Mouse (Mus musculus) embryonic facial prominence, embryonic 10.5 days (tissue): ENCODE measurements at regions not wholly inside any gene's neighbourhood (a gene's known extent, or its start where the extent isn't known, plus 50 kb on each side); places are given as distances from the start of the nearest gene placed in this dataset. TPM values are rescaled to one million over a fixed set of nuclear protein-coding genes. Genes with fewer than 3 reads are reported as not detected.
A peak's percentile ranks its signal among the peaks of the same experiment; 100 is the strongest.

Source experiments
- DNase-seq: peaks from one replicate; pipeline ENCODE4 v3.0.0-alpha.2; 2017; ENCODE audit warnings: low spot score
- H3K27ac ChIP-seq: fragments of 300-500 bp; sonication (generic); replicated peaks from 2 replicates; pipeline ENCODE4 v1.5.1; 2016; ENCODE audit warnings: mild to moderate bottlenecking
- H3K27me3 ChIP-seq: fragments of 300-500 bp; sonication (generic); replicated peaks from 2 replicates; pipeline ENCODE4 v1.6.1; 2016; ENCODE audit warnings: low read depth, mild to moderate bottlenecking; ENCODE audit not compliant: poor library complexity, severe bottlenecking
- H3K36me3 ChIP-seq: fragments of 300-500 bp; sonication (generic); replicated peaks from 2 replicates; pipeline ENCODE4 v1.6.1; 2016; ENCODE audit warnings: mild to moderate bottlenecking, moderate library complexity
- H3K4me1 ChIP-seq: fragments of 300-500 bp; sonication (generic); 2 replicates; pipeline ENCODE4 v1.6.1; 2016
- H3K4me3 ChIP-seq: fragments of 300-500 bp; sonication (generic); 2 replicates; pipeline ENCODE4 v1.5.1; 2016; ENCODE audit warnings: mild to moderate bottlenecking, moderate library complexity
- H3K9me3 ChIP-seq: fragments of 300-500 bp; sonication (generic); 2 replicates; pipeline ENCODE4 v1.6.1; 2016; ENCODE audit warnings: mild to moderate bottlenecking
- WGBS: fragments of 180-500 bp; shearing (Covaris S2); methylation state at CpG from one replicate; pipeline ENCODE4 v1.1.7; 2016; 5-methylcytosine and 5-hydroxymethylcytosine counted together
- microRNA-seq: library from miRNA; unstranded; fragments of <30 nt; microRNA quantifications from one replicate; pipeline ENCODE4, GENCODE M21; 2017

DNA sequence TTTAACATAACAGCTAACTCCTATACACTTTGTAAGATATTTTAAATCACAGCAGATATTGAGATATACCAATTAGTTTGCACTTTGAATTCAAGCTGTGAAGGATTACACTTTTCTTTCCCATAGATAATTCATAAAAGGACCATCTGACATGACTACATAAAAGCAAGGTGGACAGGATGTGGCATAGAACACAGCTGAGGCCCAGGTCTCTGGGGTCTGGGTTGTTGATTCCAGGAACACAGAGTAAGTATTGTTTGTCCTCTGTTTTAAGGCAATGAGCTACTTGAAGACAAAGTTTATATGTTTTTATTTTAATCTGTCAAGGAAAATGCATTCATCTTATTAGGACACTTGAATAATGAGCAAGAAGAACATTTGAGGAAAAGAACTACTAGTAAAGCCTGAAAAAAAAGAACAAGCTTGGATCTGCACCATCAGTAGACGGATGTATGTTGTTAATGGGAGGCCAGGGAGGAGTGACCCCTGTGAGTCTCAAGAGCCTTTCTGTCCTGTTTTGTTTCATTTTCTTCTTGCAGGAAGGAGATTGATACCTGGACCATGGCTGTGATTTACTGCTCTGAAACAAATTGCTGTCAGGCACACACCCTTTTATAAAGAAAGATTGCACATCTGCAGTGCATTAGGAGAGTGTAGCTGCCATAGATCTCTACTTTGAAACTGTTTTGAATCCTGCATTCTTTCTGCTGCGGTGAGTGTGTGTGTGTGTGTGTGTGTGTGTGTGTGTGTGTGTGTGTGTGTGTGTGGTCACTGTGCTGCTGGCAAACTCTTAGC is 76.4 kb upstream of the Pex5l start:
- 29% methylated on average over 2 of the region's 2 CpGs for WGBS
- H3K4me3 ChIP-seq = no peak overlapping the region
- no peaks in the 10 kb centered on the region for H3K27me3 ChIP-seq
- H3K9me3 ChIP-seq = no peaks in the 10 kb centered on the region
- DNase-seq = peak; percentile 70
- H3K36me3 ChIP-seq = no peaks in the 10 kb centered on the region
- H3K4me1 ChIP-seq = peaks cover 19% of the 10 kb centered on the region
- no peak overlapping the region for H3K27ac ChIP-seq

DNA sequence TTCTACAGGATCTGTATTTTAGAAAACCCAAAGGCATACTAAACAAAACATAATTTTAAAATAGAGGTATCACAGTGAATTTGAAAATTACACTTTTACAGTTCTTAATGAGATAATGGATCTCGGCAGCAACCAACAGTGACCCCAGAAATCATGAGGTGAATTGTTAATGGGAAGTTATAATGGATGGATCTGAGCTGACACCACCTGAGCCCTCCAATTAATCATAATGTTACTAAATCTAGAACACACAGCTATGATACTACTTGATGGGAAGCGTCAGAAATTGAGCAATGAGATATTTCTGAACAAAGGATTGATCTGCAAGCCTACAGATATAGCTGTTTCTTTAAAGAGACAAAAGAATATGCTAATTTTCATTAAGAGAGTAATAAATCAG is 75.2 kb upstream of the Pex5l start:
- WGBS = 76% methylated on average over 2 of the region's 2 CpGs
- no peak overlapping the region for H3K27ac ChIP-seq

DNA sequence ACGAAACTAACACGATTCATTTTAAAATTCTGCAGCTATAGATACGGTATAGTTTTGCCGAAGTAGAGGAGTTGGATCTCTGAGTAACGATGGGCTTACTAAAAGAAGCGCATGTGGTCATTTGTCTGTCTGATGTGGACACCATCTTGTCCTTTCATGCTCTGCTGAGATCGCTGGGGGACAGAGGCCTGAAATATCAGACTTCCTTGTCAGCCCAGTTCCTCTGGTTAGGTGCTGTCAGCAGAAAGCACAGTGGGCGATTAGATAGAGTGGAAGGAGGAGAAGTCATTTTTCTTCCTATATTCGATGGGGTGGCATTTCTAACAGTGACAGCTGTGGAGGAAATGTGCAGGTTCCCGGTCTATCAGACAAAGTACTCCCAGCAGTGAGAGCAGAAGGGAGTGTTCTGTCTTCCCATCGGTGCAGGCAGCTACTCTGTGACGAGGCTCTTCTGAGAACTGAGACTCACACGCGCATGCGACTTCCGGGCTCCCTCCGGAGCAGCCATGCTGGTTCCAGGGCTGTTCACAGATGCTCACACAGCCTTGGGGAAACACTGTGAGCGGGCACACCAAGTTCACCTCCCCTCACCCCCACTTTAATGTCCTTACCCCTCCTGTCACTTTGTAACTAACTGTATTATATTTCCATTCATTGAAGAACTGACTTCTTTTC is 74.5 kb upstream of the Pex5l start:
- DNase-seq = peak; percentile 27
- peaks cover 19% of the 10 kb centered on the region for H3K4me1 ChIP-seq
- H3K9me3 ChIP-seq = no peaks in the 10 kb centered on the region
- 73% methylated on average over 18 of the region's 18 CpGs for WGBS
- H3K36me3 ChIP-seq = no peaks in the 10 kb centered on the region
- no peak overlapping the region for H3K4me3 ChIP-seq
- H3K27ac ChIP-seq = peak overlapping the region; percentile 30; the same call in 1 of the 2 replicates
- no peaks in the 10 kb centered on the region for H3K27me3 ChIP-seq

More for the DNA sequence above, 75.2 kb upstream of the Pex5l start:
- Histone ChIP-seq H3K27me3 (no peaks in the 10 kb centered on the region), H3K9me3 (no peaks in the 10 kb centered on the region), H3K4me1 (peaks cover 19% of the 10 kb centered on the region), H3K4me3 (no peak overlapping the region), H3K36me3 (no peaks in the 10 kb centered on the region)
- DNase-seq = no peak

- Histone ChIP-seq H3K4me1 (no peaks in the 10 kb centered on the region), H3K27me3 (no peaks in the 10 kb centered on the region), H3K4me3 (no peak overlapping the region), H3K36me3 (no peaks in the 10 kb centered on the region), H3K9me3 (no peaks in the 10 kb centered on the region), H3K27ac (no peak overlapping the region)
- 85% methylated on average over 4 of the region's 4 CpGs for WGBS
- DNase-seq = no peak
Measured at GRCm38 (mm10) chr3:33211224-33211817, 68.3 kb upstream of the Pex5l start.

Small RNA genes lying in the stretch of these regions (microRNA-seq; reads per million reads assigned to microRNA genes)
- not detected for gene Gm27974
